Mouse (Mus musculus) ZHBTc4 (cell line): ENCODE measurements around the gene Dclk1.

Source experiments
- DNase-seq: peaks from one replicate; pipeline ENCODE4 v3.0.0-alpha.2; 2011; ENCODE audit warnings: low read depth, low spot score

Gene Dclk1

GRCm38 (mm10) chr3:55397752-55398693, 155.9 kb downstream of the Dclk1 start:
- no peak for DNase-seq

DNA sequence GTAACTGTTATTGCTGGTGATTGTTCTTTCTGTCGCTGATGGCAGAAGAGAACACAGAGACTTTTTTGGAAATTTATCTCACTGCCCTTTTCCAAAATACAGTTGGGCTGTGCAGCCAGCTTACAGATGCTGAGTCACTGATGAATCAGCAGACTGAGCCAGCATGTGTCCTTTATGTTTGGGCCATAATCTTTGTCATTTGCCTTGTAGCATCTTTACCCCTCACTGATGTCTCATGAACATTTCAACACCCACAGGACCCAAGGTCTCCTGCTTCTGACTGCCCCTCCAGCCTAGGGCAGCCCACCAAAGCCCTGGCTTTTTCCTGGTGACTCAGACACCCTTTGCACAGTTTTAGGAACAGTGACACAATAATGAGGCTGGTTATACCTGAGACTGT, 159.1 kb downstream of the Dclk1 start:
- no peak for DNase-seq

- DNase-seq = no peak
These were observed 162.6 kb downstream of the Dclk1 start for GRCm38 (mm10) chr3:55404751-55405150.

DNA sequence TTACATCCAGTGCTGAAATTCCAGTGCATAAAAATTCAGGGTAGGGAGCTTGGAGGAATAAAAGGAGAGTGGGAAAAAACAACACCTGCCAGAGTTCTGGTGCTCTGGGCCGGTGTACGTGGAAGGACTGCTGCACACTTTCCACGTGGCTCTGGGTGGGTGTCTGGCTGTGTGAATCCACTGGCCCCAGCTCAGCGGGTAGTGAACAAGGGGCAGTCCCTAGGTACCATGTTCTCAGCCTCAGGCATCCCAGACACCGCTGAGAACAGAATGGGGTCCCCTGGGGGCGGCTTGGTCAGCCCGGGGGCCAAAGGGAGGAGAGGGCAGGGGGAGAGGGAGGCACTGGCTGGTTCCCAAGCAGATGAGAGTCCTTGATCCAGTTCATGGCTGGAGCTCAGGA, 164.5 kb downstream of the Dclk1 start:
- DNase-seq = no peak

- DNase-seq = peak; percentile 39
These were observed 169.4 kb downstream of the Dclk1 start for GRCm38 (mm10) chr3:55411547-55411946.

DNA sequence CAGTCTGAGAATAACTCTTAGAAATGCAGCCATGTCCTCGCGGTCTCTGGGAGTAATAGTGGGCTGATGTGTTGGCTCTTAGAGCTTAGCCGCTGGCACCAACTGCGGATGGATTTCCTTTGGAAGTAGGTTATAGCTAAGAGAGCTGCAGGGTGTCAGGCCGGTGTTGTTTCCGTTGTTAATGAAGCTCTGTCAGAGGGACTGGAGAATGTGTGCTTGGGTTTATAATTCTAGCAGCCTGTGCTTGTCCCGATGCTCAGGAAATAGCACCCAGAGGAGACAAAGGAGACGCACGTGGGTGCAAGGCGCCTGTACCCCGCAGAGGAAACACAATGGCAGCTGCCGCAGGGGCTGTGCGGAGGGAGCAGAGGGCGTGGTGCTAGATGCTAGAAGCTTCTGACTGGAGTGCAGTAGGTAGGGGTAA, 173.4 kb downstream of the Dclk1 start:
- DNase-seq = peak; percentile 47

DNA sequence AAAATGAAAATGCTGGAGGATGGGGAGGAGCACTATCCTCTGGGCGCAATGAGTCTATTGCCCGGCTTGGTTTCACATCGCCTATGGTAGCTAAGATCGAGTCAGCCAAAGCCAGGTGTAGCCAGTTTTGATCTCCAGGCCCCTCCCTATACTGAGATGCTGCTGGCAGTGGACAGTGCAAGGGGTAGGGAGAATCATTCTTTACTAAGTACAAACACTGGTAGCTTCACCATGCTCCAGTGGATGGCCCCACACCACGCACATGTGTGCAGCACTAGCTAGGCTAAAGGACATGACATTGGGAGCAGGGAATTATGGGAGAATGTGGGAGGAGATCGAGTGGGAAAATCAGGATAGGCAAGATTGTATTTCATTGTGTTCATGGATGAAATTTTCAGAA, 176.7 kb downstream of the Dclk1 start:
- no peak for DNase-seq

GRCm38 (mm10) chr3:55419334-55419733, 177.2 kb downstream of the Dclk1 start:
- no peak for DNase-seq

DNA sequence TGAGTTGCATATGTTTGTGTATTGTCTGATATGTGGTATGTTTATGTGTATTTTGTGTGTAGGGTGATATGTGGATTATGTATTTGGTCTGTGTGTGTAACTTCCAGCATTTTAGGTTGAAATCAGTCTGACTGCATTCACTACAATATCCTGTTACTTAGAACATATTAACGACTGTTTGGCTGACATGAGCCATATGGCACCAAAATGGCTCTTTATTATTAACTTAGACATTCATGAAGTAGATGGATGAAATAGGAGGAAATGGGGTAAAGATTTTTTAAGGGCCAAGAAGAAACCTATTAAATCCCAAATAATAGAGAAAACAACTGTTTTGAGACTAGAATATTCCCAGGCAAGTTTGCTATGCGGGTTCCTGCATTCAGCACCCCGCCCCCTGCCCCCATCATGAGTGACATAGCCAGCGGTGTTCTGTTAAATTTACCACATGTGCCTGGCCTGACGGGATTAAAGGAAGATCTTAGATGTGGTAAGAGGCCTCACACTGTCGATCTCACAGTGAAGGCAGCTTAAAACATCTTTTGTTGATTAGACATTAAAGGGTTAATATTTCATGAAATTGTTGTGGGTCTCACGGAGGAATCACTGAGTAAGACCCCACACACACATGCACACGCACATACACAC, 178.4 kb downstream of the Dclk1 start:
- no peak for DNase-seq

GRCm38 (mm10) chr3:55423640-55424397, 181.7 kb downstream of the Dclk1 start:
- DNase-seq = no peak

GRCm38 (mm10) chr3:55430022-55430549, 187.9 kb downstream of the Dclk1 start:
- DNase-seq = peak; percentile 18

DNA sequence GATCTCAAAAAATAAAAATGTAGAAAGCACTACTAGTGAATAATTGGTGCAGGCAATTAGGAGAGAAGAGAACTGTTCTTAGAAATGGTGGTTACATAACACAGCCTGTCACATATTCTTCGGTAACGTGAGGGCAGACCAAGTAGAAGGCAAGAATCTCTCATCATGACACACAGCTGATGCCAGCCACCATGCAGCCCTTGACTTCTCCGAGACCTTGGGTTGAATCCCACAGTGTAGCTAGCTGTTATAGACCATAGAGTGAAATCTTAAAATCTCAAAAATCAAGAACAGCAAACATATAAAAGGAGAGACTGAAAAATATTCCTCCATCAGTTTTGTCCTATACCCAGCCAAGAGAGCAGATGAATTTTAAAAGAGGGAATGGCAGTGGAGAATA, 189.1 kb downstream of the Dclk1 start:
- no peak for DNase-seq

DNA sequence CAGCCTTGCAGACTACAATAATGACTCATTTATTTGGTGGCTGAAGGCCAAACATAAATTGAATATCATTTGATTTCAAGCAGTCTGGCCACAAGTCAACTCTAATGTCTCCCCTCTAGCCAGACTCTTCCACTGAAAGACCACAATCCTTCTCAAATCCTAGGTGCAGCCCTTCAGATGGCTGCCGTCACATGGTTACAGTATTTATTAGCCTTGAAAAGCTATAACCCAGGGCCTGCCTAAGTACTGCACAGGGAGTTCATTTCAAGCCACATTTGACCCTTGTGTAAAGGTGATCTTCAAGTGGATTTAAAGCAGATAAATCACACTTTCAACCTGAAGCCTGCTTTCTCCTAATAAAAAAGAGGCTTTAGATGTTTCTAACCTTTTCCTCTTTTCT, 192.1 kb downstream of the Dclk1 start:
- no peak for DNase-seq

- no peak for DNase-seq
These were observed 196.8 kb downstream of the Dclk1 start for GRCm38 (mm10) chr3:55438824-55439446.

DNA sequence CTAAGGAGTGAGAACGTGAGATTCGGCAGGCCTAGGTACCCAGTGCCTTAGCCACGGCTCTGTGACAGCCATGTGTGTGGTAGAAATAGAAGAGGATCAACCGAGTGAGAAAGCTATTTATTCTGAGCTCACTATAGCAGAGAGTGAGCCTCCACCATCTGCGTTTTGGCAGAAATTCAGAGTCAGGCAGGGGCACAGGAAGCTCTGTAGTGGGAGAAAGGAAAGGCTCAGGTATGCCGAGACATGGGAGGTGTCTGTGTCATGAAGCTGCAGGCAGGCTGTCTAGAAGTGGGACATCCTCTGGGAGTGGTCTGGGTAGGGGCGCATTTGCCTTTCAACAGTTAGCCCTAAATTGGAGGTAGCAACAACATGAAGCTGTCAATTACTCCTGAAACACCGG, 198.2 kb downstream of the Dclk1 start:
- DNase-seq = no peak

GRCm38 (mm10) chr3:55442012-55442645, 200.0 kb downstream of the Dclk1 start:
- no peak for DNase-seq

- no peak for DNase-seq
These were observed 201.1 kb downstream of the Dclk1 start for GRCm38 (mm10) chr3:55443271-55443670.

DNA sequence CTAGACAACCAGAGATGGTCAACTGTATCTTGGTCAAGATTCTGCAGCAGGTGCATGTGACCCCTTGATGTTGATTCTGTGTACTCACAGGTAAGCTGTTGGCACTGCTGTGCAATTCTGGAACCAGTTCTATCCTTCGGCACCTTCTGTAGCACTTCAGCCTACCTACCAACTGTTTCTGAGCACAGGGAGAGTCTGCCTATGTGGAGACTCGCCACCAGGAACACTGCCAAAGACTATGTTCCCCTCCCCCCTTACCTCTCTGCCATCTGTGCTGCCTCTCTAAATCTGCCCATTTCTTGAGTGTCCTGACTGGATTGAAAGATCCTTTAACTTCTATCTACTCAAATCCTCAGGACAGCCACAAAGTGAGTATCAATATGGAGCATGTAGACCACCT, 201.6 kb downstream of the Dclk1 start:
- no peak for DNase-seq

- DNase-seq = no peak
These were observed 204.5 kb downstream of the Dclk1 start for GRCm38 (mm10) chr3:55446681-55447080.

GRCm38 (mm10) chr3:55447486-55448460, 205.6 kb downstream of the Dclk1 start:
- DNase-seq = no peak
